18 mouse cellular contexts compared by ENCODE assay signal in genomic region chr8:127821646-127822045, GRCm38 (mm10).
DNase-seq lines count a peak whose midpoint lies in the region; ATAC-seq lines count a peak whose summit lies in the region.
"Had no signal": no experiment of that assay in that cellular context is flagged by ENCODE, and none has a peak within 500 bp of the region (broad histone marks: within the 10 kb centered on the region; RNA-seq: fewer than 3 reads in every experiment).

No protein-coding gene starts in this region.

- WGBS in heart, embryonic 10.5 days: 76% methylated on average over 1 of the region's 1 CpGs

- intact Hi-C loops in heart, postnatal 10 days (cut with DNase I): no loop called here

- H3K36me3 ChIP-seq in heart, embryonic 10.5 days: no peaks in the 10 kb centered on the region
- H3K36me3 ChIP-seq: embryonic facial prominence, embryonic 15.5 days; liver, embryonic 13.5 days; lung, embryonic 15.5 days; midbrain, embryonic 10.5 days had no signal

- no peaks in the 10 kb centered on the region for H3K4me1 ChIP-seq in heart, embryonic 10.5 days
- H3K4me1 ChIP-seq: liver, embryonic 13.5 days; lung, embryonic 15.5 days; midbrain, embryonic 10.5 days had no signal

- ATAC-seq in inflammation-experienced regulatory T-cells, adult 6 months: no peak
- no peak for ATAC-seq in erythroid progenitor cell, adult 5-6 weeks (replicated peaks; ENCODE audit: low FRiP score, poor library complexity, severe bottlenecking)
- ATAC-seq: hindbrain, embryonic 16.5 days; intestine, postnatal 0 days had no signal

- H3K27ac ChIP-seq in heart, embryonic 10.5 days: no peak overlapping the region
- H3K27ac ChIP-seq: embryonic facial prominence, embryonic 15.5 days; kidney, postnatal 0 days; liver, embryonic 13.5 days; lung, embryonic 15.5 days; macrophage; midbrain, embryonic 10.5 days had no signal

- H3K4me3 ChIP-seq in heart, embryonic 10.5 days: no peak overlapping the region
- H3K4me3 ChIP-seq: embryonic facial prominence, embryonic 15.5 days; liver, embryonic 13.5 days; lung, embryonic 15.5 days; midbrain, embryonic 10.5 days had no signal

- no peaks in the 10 kb centered on the region for H3K9me3 ChIP-seq in heart, embryonic 10.5 days
- H3K9me3 ChIP-seq: embryonic facial prominence, embryonic 15.5 days; liver, embryonic 13.5 days; lung, embryonic 15.5 days; midbrain, embryonic 10.5 days had no signal

- no peaks in the 10 kb centered on the region for H3K27me3 ChIP-seq in heart, embryonic 10.5 days (ENCODE audit: insufficient read depth, poor library complexity, severe bottlenecking)
- H3K27me3 ChIP-seq: embryonic facial prominence, embryonic 15.5 days; liver, embryonic 13.5 days; lung, embryonic 15.5 days had no signal

- DNase-seq in heart, adult 11 months: peak; percentile 97
- no peak for DNase-seq in heart, embryonic 10.5 days (ENCODE audit: low spot score)
- DNase-seq in 3T3-L1 (ENCODE audit: low read depth, low spot score): peak; percentile 46
- peak; percentile 29 to 47 for DNase-seq in gastrocnemius, adult 8-10 months (ENCODE audit: low spot score in 2 of 2)
- DNase-seq in heart, postnatal 10 days: peak; percentile 54 to 57
- no peak for DNase-seq in T-cell, adult 2 months (ENCODE audit: low spot score)
- DNase-seq: adrenal gland, adult 8-10 months; liver, embryonic 13.5 days; right cerebral cortex, postnatal 25 days had no signal

Comparison
In these comparisons a context has a peak if more than half of its experiments do, and no peak if none do; other contexts are left out.
1. DNase-seq: peak in heart, adult 11 months (single experiment), 3T3-L1 (single experiment), gastrocnemius, adult 8-10 months (2 of 2) and heart, postnatal 10 days (2 of 2); none in heart, embryonic 10.5 days (single experiment) and T-cell, adult 2 months (single experiment).